Mouse (Mus musculus) skeletal muscle tissue, adult 2 months (tissue): ENCODE data around the gene Abcf2.
"Not testable (repeated sequence)": the region's sequence is repeated elsewhere in the genome, so short reads cannot be mapped to it uniquely, and the experiment has no call there.

ENCODE experiments used
- DNase-seq: peaks from one replicate; pipeline ENCODE4 v3.0.0-alpha.2; 2012; ENCODE audit warnings: low read depth, low spot score

Abcf2 gene

DNA sequence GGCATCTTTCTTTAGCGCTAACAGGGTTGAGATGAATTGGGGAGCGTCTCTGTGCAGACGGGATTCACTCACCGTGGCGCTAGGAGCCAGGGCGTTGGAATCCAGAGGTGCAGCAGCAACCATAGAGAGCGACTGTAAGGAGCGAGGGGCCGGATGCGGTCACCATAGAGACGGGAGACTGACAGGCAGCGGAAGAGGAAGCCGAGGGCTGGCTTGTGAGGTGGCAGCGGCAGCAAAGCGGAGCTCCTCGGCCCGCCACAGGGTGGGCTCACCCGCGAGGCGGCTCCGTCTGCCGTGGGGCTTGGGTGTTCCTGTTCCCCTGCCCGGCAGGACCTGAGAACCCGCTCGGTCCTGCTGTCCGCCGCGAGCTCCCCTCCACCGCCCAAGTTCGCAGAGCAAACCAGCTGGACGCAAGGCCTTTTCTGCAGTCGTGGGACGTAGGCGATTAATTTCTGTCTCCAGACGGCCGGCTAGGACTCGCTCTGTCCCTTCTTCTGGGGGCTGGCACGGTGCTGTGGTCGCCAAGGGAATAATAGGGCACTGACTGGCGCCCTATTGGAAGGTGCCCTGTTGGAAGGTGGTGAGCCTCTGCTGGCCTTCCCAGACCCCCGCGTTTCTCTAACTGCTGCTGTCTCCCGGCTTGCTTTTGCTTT is 9.4 kb upstream of the Abcf2 start, which contains the start of gene Chpf2:
Chpf2 (plus strand) TSS at position 195 of the 653 bp plus-strand sequence.
- peak; percentile 79 for DNase-seq

DNA sequence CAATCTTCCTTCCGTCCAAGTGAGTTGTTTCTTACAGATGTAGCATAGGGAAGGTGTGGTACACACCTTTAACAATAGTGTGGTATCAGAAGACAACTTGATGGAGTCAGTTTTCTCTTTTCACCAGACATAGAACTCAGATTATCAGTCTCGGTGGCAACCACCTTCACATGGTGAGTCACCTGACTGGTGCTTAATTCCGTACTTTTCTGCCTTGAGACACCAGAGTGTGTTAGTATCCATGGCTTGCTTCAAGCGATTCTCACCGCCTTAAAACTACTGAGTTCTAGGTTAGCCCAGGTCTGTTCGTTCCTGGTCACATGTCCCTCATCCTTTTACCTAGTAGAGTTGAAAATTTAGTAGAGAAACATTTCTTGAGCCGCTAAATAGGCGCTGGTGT is 8.8 kb upstream of the Abcf2 start:
- no peak for DNase-seq

DNA sequence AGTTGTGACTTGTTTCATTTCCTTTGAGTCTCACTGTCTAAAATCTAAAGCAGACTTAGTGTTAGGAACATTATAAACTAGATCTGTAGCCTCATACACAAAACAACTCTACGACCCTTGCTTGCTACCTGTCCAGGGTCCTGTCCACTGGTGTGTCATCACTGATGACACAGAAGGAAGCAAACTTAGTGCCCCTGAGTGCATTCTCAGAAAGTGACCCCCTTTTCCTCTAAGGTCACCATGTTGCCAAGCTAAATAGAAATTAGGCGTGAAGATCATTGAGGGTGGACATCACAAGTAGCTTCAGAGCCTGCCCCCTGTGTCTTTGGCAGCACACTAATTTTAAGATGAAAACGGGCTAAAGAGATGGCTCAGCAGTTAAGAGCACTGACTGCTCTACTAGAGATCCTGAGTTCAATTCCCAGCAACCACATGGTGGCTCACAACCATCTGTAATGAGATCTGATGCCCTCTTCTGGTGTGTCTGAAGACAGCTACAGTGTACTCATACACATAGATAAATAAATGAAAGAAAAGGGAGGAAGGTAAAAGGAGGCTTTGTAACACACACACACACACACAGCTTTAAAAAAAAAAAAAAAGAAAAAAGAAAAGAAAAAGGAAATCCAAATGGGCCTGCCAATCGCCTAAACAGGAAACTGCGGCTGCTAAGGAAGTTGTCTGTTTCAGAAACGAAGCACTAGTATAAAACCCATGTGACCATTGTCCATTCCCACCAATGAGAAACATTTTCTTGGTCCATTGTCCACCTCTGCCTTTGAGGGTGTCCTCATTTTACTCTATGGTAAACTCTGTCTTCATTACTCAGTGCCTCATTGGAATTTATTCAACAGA is 1.1 kb upstream of the Abcf2 start:
- DNase-seq = no peak

DNA sequence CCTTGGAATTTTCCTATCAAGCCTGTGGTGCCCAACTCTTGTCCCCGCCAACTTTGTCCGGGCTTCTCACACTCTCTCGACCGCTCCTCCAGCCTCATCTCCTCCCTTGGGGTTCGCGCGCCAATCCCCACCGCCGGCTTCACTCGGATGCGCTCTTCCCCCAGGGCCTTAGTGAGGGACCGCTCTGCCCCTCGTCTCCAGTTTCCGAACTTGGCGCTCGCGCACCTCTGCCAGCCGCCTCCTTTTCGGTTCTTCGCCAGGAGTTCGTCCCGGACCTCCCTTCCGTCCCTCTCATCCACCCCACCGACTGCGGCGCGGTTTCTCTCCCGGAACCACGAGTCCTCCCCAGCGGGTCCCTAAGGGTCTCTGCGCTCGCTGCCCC is 475 bp downstream of the Abcf2 start:
- no peak for DNase-seq

DNA sequence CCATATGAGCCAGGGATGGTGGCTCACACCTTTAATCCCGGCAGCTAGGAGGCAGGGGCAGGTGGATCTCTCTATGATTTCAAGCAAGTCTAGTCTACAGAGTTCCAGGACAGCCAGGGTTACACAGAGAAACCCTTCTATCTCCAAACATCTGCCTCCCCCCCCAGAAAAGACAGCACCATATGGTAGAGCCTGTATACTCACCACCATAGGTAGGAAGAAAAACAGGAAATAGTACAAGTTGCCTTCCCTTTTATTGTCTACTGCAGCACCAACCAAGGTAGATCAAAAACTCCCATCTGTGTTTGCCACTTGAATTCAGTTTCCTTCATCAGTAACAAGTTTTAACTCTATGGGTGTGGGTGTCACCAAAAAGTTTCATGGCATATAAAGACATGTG is 1.3 kb downstream of the Abcf2 start:
- no peak for DNase-seq

DNA sequence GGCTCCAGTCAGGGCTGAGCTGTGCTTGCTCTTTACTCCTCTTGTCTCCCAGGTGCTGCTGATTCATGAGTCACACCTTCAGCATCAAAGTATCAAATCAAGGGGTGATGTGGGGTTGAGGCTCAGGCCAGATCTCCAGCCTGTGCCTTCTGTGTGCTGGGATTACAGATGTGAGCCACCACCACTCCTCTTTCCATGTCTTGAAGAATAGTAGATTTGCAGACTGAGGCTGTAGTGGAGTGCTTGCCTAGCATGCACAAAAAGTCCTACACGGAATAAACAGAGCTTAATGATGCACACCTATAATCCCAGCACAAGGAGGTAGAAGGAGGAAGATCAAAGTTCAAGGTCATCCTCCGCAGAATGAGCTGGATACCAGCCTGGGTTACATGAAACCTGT is 20.6 kb downstream of the Abcf2 start, which contains the start of gene 4931409K22Rik:
4931409K22Rik (minus strand) TSS at position 101 of the 400 bp plus-strand sequence.
- no peak for DNase-seq

DNA sequence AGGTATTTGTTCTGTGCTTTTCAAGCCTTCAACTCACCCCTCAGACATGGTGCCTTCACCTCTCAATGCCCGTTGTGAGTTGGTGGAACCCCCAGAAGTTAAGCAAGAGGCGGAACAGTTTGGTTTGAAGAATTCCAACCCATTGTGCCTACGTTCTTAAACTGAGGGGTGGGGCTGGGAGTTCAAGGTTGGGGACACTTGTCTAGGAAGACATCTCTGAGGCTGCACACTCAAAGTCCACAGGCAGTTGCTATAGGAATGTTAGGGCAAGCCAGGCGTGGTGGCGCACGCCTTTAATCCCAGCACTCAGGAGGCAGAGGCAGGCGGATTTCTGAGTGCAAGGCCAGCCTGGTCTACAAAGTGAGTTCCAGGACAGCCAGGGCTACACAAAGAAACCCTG is 21.9 kb downstream of the Abcf2 start:
- DNase-seq = not testable (repeated sequence)

DNA sequence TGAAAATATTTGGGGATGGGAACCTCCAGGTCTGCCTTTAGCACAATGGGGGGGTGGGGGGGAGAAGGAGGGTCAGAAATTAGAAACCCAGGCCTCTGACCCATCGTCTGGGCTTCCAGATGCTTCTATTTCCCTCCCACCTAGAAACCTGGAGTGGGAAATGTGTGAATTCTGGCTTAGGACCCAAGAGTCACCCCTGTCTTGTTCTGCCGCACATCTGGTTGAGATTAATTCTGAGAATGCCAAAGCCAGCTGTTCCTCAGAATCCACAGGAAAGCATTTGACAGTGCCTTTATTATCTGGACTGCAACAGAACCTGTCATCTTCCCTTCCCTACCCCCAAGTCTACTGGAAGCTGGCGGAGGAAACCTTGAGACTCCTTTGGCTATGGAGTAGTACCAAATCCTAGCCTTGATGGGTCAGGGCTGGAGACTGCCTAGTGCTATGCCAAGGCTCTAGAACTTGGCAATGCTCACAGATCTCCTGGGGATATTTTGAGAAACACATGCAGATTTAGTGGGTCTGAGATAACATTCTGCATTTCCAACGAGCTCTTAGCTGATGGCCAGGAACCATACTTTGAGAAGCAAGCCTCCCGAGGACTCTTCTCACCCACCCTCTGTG is 23.5 kb downstream of the Abcf2 start:
- DNase-seq = no peak

DNA sequence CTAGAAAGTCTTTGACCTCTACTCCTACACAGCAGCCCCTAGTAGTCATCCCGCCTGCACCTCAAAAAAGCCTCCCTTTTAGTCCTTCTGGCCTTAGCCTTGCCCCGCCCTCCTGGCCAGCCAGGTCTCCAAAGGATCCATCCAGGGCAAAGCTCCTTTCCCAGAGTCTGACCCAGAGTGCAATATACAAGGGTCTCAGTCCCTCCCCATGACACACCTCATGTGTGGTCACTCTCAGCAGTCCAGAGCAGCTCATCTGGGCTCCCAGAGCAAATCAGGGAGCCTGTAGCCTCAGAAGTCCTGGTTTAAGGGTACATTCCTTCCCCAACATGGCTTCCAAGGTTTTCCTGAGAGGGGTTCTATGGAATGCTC is 26.0 kb downstream of the Abcf2 start:
- DNase-seq = no peak

DNA sequence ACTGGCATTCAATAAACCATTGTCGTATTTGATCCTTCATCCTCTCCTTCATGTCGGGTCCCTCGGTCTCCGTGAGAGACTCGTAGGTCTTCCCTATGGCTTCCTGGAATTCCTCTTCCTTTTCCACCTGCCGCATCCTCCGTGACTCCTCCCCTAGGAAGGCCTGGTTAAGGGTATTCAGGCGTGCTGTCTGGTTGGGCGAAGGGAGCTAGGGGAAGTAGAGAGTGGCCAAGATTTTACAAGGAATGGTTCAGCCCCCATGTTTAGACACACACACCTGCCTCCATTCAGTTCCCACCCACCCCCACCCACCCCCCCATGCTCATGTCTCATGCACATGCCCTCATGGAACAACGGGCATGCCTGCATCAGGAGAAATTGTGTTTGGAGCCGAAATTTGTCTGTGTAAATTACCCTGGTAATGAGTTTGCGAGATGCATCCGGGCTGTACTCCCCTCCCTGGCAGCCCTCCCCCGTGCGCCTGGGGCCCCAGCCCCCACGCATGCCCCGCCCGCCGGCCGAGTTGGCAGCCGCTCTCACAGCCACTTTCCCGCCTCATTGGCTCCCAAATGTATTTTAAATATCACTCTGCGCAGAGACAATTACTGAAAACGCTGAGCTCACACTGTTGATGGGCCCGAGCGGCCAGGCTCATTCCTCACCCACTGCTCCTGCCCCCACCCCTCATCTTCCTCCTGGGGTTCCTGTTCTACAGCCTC is 26.5 kb downstream of the Abcf2 start:
- no peak for DNase-seq

DNA sequence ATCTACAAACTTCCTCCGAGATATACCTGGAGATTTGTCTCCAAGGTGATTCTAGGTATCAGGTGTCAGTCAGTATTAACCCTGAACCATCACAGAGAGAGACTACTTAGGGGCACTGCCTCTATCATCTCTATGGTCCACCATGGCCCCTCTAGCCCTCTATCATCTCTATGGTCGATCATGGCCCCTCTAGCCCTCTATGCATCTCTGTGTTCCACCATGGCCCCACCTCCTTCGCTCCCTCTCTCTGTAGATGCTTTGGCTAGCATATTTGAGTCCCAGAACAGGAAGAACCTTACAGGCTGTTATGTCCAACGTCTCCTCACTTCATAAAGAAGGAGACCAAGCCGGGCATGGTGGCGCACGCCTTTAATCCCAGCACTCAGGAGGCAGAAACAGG is 34.6 kb downstream of the Abcf2 start:
- no peak for DNase-seq

DNA sequence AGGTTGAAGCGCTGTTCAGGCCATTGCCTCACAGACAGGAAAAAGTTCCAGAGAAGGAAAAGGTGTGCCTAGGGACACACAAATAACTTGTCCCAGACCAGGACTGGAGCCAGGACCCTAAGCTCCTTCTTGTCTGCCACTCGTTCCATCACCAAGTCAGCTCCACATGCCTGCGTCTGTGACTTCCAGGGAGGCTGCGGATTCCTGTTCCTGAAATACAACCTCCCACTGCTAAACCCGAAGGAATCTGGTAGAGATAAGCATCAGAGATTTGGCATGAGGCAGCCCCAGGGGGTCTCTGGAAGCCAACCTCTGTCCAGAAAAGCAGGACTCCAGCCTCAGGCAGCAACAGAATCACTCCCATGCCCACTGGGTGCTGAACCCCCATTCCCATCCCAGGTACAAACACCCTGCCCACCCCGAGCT is 36.1 kb downstream of the Abcf2 start:
- DNase-seq = no peak

DNA sequence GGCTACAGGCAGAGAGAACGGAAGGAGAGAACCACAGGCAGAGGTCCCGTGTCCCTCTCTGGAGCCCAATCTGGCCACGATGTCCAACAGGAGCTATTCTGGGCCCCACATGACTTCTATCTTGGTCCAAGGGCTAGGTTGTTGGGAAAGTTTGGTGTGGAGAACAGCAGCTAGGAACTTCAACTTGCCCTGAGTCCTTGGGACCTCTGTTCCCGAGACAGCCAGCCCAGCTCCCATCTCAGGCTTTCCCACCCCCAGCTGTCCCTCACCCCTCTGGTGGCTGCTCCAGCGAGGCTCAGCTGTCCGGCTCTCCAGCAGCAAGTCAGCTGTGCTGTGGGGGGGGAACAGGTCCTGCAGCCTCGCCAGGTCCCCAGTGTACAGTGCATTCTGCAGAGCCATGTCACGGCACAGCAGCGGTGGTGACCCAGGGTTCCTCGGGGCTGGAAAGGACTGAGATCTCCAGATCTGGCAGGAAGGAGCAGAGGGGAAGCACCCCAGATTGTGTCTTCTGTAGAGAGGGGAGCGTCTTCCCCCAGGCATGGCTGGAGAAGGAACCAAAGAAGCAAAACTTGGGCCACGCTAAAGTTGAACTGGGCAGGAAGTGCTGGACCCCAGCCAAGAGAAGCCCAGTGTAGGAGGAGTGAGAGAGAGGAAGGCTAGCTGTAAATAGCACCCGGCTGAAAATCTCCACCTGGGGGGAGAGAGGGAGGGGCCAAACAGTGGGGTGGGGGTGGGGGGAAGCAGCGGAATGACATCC is 36.7 kb downstream of the Abcf2 start, which contains the start of gene Asb10:
Asb10 (minus strand) TSS at position 592 of the 757 bp plus-strand sequence.
- DNase-seq = peak; percentile 91

DNA sequence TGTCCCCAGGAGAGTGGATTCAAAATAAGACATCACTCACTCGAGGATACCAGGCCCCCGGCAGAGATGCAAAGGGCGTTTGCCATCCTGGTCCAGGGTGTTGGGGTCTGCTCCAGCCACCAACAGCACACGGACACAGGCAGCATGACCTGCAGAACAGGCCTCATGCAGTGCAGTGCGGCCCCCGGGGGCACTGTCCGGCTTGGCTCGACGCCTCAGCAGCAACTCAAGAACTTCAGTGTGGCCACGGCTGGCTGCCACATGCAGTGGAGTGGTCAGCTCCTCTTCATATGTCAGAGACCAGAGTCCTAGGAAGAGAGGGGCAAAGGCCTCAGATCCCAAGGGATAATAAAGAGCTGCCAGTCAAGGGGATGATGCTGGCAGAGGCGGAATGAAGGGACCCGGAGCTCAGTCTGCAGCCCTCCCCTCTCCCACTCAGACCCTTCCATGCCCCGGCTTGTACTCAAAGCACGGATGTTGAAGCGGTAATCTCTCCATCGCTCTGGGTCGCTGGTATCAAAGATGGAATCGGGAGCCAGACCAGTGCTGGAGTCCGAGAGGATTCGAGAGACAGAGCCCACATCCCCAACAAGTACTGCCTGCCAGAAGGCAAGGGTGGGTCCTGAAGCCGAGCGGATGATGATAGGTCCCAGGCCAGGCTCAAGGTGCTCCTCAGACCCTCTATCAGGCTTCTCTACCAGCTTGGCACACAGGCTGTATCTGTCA is 37.5 kb downstream of the Abcf2 start:
- no peak for DNase-seq

DNA sequence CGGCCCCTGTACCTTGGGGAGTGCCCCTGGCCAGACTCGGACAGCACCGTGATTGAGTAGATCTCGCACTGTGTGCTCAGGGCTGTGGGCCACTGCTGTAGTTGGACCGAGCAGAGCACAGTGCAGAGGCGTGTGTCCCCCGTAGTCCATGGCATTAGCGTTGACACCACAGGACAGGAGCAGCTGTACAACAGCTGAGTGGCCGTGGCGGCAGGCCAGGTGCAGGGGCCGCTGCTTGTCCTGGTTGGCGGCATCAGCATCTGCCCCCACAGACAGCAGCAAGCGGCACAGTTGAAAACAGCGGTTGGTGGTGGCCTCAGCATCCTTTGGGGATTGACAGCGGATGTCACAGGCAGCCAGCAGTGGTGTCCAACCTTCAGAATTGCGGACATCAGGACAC is 39.6 kb downstream of the Abcf2 start:
- peak; percentile 72 for DNase-seq

DNA sequence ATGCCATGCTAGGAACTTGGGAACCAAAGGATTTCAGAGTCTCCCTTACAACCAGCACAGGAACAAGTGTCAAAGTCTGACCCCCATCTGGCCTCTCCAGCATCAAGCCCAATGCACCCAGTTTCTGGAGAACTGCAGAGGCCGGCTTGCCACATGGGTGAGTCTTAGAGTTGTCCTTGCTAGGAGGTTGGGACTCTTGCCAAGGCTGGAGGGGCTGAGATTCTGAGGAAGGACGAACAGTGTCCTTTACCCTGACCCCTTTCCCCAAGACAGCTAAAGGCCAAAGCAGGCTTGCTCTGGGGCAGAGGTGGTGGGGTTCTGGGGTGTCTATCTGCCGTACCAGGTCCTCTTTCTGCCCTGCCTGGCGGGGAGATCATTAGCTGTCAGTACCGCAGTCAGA is 40.8 kb downstream of the Abcf2 start:
- DNase-seq = no peak

DNA sequence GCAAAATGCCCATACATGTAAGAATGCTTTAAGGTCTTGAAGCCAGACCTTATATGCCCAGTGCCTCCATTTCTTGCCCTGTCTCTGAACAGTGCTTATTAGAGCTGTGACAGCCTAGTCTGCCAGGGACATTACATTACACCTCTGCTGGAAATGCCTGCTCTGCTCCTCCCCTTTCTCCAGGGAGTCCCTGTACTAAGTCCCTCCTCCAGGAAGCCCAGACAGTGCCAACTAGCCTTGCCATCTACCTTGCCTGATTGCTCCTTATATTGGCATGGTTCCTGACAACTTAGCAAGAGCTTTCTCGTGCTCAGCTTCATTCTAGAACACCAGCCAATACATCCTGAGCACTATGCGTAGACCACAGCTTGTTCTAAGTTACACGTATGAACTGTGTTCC is 41.5 kb downstream of the Abcf2 start:
- peak; percentile 41 for DNase-seq

DNA sequence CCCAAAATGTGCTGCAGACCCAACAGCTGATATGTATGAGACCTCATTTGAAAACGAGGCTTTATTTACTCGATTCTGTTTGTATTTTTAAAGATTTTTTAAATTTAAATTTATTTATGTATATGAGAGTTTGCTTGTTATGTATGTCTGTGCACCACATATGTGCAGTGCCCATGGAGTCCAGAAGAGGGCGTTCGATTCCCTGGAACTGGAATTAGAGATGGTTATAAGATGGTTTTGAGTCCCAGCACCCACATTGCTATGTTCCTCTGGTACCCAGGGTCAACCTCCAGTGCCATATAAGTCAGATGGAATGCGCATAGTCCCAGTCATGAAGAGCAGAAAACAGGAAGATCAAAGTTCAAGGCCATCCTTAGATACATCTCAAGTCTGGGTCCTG is 43.0 kb downstream of the Abcf2 start:
- no peak for DNase-seq

DNA sequence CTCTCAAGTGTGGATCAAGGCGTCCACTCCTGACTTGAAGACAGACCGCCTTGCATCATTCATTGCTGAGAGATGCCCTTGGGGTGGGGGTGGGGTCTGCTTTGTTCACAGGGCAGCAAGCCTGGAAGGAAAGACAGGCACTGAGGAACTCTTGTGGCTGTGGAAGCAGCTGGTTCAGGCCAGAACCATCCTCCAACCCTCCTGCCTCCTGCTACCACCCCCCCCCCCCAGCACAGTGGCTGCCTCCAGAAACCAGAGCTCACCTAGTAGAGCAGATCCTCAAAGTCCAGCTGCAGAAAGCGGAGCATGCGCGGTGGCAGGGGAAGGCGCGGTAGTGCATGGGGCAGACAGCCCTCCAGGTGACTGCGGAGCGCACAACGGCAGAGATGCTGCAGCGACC is 43.9 kb downstream of the Abcf2 start:
- no peak for DNase-seq

DNA sequence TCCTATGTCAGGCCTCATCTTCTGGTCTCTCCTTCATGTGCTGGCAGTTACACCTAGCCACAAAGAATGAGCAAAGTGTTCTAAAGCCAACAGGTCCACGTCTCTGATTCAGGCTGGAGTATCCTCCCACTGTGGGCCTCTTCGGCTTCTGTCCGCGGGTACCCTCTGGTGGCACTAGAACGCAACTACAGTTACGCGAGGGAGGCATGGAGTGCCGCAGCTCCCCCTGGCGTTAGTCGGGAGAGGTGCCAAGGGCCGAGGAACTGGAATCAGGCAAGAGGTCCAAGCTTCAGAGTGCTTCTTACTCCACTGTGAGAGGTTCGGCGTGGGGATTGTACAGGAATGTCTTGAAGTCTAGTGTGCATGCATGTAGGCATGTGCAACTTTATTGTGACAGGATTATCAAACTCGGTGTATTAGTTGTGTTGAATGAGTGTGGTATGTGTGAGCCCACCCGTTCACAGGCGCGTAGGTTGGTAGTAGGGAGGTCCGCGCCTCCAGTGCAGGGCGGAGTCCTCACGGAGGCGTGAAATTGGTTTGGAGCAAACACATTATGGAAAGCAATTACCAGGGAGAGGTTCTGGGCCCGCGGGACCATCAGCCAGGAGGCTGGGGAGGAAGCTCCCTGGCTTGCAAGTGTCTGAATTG is 47.1 kb downstream of the Abcf2 start:
- DNase-seq = peak; percentile 90
